Mouse (Mus musculus) fat pad, adult 2 months (tissue): ENCODE measurements around the gene Dmbt1.
"Not testable (repeated sequence)": the region's sequence is repeated elsewhere in the genome, so short reads cannot be mapped to it uniquely, and the experiment has no call there.

Source experiments
- DNase-seq: peaks from one replicate; pipeline ENCODE4 v3.0.0-alpha.2; 2011; ENCODE audit warnings: low read depth, low spot score; ENCODE audit errors: extremely low read depth

Gene Dmbt1

DNA sequence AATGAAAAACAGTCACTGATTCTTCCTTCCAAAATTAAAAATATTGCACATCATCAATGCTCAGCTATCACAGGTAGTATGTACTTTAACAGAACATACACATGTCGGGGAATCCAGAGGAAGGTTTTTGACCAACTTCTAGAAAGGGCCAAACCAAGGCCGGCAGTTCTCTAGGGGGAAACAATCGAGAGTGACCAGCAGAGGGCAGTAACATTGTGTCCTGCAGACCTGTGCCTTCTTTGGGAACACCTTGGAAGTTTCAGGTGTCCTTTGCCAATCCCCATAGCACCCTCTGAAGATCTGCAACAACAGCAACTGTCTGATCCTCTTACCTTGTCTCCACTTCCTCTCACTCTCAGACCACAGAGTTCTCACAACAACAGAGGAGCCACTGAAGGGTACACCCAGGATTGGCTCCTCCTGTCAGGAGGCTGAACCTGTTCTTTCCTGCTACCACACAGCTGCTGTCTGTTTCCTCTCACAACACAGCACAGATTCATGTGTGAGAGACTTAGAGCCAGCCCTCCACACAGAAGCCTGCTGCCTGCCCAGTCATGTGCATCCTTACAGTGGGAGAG lies 13.5 kb downstream of the Dmbt1 start:
- not testable (repeated sequence) for DNase-seq

DNA sequence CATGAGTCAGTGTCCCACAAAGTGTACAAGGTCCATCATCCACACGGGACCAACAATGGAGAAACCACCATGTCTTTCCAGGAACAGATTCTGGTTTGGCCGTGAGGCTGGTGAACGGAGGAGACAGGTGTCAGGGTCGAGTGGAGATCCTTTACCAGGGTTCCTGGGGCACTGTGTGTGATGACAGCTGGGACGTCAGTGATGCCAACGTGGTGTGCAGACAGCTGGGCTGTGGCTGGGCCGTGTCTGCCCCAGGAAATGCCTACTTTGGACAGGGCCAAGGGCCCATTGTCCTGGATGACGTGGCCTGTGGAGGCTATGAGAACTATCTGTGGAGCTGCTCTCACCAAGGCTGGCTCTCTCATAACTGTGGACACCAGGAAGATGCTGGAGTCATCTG lies 18.0 kb downstream of the Dmbt1 start:
- DNase-seq, result not testable (repeated sequence)

DNA sequence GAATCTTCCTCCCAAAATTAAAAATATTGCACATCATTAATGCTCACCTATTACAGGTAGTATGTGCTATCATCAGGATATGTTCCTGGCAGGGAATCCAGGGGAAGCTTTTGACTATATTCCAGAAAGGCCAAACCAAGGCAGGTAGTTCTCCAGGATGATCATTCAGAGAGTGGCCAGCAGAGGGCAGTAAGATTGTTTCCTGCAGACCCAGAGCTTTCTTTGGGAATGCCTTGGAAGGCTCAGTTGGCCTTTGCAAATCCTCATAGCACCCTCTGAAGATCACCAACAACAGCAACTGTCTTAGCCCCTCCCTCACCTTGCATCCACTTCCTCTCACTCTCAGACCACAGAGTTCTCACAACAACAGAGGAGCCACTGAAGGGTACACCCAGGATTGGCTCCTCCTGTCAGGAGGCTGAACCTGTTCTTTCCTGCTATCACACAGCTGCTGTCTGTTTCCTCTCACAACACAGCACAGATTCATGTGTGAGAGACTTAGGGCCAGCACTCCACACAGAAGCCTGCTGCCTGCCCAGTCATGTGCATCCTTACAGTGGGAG lies 23.0 kb downstream of the Dmbt1 start:
- DNase-seq, result no peak

DNA sequence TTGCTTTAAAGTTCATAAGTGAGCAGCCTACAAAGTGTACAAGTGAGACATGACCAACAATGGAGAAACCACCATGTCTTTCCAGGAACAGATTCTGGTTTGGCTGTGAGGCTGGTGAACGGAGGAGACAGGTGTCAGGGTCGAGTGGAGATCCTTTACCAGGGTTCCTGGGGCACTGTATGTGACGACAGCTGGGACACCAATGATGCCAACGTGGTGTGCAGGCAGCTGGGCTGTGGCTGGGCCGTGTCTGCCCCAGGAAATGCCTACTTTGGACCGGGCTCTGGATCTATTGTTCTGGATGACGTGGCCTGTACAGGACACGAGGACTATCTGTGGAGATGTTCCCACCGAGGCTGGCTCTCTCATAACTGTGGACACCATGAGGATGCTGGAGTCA lies 26.1 kb downstream of the Dmbt1 start:
- not testable (repeated sequence) for DNase-seq

DNA sequence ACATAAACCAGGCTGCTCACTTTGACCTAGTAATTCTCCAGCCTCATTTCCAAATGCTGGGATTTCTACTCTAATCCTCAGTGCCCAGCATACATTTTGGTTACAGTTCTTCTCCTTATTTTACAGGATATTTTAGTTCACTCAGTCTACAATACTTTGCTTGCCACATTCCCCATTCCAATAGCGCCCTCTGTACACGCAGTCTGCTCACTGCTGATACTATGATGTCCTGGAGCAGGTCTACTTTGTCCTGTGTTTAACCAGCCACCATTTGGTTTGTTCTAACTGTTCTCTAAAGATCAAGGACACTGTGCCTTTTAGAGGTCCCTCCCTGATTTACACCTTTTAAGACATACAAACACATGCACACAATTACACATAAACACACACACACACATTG lies 28.0 kb downstream of the Dmbt1 start:
- DNase-seq, result not testable (repeated sequence)

DNA sequence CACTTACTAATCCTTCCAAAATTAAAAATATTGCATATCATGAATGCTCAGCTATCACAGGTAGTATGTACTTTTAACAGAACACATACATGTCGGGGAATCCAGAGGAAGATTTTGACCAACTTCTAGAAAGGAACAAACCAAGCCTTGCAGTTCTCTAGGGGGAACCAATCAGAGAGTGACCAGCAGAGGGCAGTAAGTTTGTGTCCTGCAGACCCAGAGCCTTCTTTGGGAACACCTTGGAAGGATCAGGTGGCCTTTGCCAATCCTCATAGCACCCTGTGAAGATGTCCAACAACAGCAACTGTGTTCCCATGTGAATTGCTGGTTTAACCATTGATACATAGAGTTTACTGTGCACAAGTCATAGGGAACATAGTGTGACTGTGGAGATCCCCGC lies 30.7 kb downstream of the Dmbt1 start:
- no peak for DNase-seq

DNA sequence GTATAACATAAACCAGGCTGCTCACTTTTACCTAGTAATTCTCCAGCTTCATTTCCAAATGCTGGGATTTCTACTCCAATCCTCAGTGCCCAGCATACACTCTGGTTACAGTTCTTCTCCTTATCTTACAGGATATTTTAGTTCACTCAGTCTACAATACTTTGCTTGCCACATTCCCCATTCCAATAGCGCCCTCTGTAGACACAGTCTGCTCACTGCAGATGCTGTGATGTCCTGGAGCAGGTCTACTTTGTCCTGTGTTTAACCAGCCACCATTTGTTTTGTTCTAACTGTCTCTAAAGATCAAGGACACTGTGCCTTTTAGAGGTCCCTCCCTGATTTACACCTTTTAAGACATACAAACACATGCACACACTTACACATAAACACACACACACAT lies 36.3 kb downstream of the Dmbt1 start:
- DNase-seq, result not testable (repeated sequence)

DNA sequence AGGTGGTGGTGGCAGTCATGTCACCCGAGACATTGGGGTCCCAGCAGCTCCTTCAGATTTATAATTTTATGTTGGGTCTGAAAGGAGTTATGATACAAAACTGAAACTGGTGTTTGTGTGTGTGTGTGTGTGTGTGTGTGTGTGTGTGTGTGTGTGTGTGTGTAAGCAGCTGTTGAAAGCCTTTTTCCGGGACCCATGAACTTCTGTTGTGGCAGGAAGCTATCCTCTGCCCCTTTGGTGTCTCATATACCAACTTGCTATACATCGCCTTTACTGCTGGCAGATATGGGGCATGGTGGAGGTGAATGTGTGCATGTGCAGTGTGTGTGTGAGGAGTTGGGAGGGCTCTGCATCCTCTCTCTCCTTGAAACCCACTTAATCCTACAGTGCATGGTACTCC lies 41.6 kb downstream of the Dmbt1 start:
- DNase-seq, result not testable (repeated sequence)

DNA sequence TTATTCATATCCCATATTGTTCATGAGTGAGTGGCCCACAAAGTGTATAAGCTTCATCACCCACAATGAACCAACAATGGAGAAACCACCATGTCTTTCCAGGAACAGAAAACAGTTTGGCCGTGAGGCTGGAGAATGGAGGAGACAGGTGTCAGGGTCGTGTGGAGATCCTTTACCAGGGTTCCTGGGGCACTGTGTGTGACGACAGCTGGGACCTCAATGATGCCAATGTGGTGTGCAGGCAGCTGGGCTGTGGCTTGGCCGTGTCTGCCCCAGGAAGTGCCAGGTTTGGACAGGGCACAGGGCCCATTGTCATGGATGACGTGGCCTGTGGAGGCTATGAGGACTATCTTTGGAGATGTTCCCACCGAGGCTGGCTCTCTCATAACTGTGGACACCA lies 42.2 kb downstream of the Dmbt1 start:
- not testable (repeated sequence) for DNase-seq

DNA sequence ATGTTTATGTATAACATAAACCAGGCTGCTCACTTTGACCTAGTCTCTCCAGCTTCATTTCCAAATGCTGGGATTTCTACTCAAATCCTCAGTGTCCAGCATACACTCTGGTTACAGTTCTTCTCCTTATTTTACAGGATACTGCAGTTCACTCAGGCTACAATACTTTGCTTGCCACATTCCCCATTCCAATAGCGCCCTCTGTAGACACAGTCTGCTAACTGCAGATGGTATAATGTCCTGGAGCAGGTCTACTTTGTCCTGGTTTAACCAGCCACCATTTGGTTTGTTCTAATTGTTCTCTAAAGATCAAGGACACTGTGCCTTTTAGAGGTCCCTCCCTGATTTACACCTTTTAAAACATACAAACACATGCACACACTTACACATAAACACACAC lies 44.1 kb downstream of the Dmbt1 start:
- DNase-seq, result no peak

DNA sequence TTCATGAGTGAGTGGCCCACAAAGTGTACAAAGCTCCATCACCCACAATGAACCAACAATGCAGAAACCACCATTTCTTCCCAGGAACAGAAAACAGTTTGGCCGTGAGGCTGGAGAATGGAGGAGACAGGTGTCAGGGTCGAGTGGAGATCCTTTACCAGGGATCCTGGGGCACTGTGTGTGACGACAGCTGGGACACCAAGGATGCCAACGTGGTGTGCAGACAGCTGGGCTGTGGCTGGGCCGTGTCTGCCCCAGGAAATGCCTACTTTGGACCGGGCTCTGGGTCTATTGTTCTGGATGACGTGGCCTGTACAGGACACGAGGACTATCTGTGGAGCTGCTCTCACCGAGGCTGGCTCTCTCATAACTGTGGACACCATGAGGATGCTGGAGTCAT lies 50.5 kb downstream of the Dmbt1 start:
- not testable (repeated sequence) for DNase-seq

DNA sequence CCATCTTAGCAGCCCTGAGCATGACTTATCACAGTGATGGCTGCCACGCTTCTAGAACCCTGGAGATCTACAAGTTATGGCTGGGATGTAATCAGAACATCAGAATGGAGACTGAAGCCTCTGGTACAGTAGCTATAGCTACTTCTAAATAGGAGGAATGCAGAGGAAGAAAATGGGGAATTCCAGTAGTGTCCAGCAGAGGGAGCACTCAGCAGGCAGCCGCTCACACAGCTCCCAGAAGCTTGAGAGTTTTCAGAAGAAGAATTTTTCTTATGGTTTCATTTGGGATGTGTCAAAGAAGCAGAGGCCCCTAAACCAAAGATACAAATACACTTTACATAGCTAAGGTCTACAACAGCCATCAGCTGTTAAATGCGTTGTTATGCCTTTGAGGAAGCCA lies 80.6 kb downstream of the Dmbt1 start:
- DNase-seq, result no peak

DNA sequence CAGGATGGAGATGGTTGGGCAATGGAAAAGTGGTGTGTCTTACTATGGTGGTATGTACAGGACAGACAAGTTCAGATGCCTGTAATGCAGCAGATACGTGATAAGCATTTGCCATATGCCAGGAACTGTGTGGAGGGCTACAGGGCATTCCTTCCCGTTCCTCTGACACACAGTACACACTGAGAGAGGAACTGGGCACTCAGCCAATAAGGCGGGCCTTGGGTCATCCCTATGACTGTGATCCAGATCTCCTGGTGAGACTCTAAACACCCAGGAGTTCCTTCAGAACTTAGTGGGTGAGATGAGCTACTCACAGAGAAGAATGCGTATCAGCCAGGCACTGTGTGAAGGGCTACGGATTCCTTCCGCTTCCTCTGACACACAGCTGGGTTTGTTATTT lies 81.8 kb downstream of the Dmbt1 start:
- DNase-seq, result no peak

DNA sequence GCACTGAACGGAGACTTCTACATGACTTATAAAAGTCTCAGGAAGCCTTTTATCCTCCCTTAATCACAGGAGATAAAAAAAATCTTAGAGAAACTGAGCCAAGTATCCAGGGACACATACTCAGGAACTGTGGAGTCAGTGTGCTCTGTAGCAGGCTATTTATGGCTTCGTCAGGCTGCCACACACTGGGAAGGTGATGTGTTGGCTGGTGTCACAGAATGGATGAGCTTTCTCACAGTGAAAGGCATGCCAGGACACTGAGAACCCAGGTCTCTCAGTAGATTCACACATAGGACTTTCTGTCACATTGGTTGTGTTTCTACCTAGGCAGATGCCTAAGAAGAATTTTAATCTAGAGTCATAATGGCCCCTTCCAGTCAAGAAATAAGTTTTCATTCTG lies 82.6 kb downstream of the Dmbt1 start:
- DNase-seq, result no peak

DNA sequence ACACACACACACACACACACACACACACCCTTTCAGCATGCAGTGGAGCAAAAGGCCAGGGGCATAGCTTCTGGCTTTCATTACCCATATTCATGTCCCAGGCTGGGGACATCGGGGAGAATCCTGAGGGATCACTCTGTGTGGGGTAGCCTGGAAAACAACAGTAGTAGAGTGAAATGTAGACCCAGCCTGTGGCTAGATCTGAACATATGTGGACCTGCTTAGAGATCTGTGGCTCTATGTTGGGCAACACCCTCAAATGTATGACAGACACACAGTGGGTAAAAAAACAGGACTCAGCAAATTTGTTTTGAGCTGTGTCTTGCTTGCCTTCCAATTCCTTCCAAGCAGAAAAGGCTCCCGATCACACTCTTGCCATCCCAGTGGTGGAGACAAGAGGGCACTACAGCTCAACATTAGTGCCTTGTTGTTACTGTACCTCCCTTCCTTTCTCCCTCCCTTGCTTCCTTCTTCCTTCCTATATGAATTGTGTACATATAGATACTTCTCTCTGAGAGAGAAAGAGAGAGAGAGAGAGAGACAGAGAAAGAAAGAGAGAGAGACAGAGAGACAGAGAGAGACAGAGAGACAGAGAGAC lies 90.5 kb downstream of the Dmbt1 start:
- DNase-seq, result no peak

DNA sequence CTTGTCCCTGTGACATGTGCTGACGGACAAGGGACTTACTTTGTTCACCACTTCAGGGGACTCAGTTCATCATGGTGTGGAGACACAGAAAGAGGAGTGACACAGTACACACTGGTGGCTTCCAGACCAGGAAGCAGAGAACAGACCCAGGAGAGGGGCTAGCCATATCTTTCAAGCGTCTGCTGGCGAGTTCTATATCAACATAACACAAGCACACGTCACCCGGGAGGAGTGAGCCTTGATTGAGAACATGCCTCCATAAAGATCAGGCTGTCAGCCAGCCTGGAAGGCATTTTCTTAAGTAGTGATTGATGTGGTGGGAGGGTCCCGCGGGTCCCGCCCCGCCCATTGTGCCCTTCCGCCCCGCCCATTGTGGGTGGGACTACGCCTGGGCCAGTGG lies 98.2 kb downstream of the Dmbt1 start:
- DNase-seq, result no peak

DNA sequence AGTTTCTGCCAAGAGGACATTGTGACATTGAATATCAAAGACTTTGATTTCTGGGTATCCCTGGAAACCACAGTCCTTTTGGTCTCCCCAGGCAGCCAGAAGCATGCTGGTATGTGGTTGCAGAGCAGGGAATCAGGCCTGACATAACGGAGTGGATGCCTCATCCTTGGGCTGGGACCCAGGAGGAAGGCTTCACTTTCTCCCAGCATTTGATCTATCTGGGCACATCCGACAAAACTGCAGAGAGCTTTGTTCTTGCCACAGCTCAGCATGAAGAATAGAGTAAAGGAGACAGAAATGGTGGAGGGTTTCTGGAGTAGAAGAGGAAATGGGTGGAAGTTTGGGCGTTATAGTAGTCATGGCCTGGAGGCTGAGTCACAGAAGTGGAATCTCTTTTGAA lies 101.3 kb downstream of the Dmbt1 start:
- no peak for DNase-seq

DNA sequence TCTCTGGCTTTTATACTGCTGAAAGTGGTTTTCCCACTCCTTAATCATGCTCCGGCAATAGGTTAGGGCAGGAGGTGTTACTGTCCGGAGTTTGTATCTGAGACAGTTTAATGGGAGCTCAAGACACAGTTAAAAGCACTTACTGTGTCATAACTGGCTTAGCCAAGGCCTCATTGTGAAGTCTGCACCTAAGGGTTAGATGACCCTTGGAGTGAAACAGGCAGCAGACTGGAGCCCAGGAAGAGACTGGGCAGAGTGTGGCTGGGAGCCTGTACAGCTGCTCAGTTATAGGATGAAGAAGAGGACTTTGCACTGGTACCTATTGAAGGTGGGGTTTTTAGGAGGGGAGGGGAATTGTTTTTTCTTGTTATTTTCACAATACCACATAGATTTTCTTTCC lies 114.4 kb downstream of the Dmbt1 start, which contains the start of gene 4933402N03Rik:
Gene 4933402N03Rik, minus strand, starts transcription at position 101 of the 400 bp plus-strand sequence.
- no peak for DNase-seq

DNA sequence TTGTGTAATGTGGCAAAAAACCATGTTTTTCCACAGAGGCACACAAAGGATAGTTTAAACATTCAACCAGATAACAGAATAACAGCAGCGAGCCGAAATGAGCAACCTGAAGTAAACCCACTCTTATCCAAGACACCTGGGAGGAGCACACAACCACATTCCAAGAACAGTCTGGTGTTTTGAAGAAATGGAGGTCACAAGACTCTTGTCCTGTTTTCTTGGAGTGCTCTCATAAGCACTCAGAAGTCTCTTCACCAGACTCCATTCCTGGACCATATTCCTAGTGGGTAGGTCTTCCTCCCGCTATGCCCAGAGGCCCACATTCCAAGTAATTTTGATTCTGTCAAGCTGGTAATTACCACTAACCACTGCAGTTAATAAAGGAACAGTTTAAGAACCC lies 118.3 kb downstream of the Dmbt1 start:
- DNase-seq, result no peak

DNA sequence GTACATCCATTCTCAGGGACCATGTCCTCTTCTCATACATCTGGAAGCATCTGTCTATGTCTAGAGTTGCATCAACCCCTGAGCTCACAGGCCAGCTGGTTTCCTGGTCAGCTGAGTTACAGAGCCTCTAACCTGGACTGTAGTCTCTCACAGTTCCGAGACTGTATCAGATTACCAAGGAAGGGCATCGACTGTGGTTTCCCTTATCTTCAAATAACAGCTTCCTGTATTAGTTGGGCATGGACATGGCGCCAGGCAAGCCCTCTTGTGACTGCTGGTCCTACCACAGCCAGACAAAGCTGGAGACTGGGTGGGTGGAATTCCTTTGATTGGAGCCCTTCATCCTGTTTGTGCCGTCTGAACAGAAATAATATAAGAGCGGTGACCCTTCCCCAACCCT lies 121.2 kb downstream of the Dmbt1 start:
- DNase-seq, result no peak

DNA sequence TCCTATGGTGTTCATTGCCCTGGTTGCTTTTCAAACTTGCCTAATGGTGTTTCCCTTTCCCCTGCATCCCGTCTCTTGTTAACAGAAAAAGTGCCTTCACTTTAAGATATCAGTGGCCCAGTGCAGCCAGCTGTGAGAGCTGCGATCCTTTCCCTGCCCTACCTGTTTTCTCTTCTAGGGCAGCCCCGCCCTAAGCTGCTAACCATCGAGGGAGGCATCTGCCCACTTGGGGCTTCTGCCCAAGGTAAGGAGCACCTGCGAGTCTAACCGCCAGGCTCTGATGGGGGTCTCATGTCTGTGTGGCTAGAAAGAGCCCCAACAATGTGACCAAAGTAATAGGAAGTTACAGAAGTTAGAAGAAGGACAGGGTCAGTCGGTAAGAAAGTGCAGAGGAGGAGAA lies 130.4 kb downstream of the Dmbt1 start:
- no peak for DNase-seq

DNA sequence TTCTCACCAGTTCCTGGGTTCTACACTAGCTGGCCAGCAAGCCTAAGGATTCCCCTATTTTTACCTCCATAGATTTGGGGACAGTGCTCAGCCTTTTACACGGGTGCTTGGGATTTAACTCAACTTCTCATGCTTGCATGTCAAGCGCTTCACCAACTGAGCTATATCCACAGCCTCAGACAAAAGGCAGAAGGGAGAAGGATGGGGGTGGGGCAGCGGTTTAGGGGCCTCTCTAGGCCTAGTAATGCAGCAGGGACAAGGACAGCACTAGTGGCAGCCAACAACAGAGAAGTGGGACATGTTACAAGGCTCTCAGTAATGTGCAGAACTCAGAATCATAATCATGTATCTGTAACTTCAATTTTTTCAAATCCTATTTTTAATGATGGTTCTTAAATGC lies 135.9 kb downstream of the Dmbt1 start:
- no peak for DNase-seq

DNA sequence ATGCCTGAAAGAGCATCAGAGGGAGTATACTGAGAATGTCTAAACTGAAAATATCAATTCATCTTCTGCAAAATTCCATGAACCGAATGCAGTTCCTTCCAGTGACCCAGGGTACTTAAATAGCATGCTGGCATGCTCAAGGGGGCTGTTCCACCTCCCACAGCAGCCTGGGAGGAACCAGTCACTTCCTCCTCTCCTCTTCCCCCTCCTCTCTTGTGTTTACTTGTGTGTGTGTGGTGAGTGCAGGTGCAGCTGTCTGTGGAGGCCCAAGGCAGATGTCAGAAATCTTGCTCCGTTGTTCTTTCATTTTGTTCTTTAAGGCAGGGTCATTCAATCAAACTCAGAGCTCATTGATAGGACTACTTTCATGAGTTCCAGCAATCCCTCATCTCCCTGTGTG lies 137.2 kb downstream of the Dmbt1 start:
- DNase-seq, result no peak
